Mouse (Mus musculus): ENCODE measurements around the gene Spag9.

GRCm38 (mm10) chr11:93950045-93950444, 45.8 kb upstream of the Spag9 start:
- no peak for TF ChIP-seq CTCF (IDR thresholded peaks at IDR 0.05; ENCODE audit: low read depth, low read length)
- TF ChIP-seq POLR2A (IDR thresholded peaks at IDR 0.05; ENCODE audit: extremely low read depth, insufficient read depth, low read length), result no peak

All from liver, adult 2 months (tissue).